Mouse (Mus musculus) midbrain, embryonic 16.5 days (tissue): ENCODE results near the gene Tab1. TPM values are rescaled to one million over a fixed set of nuclear protein-coding genes. Genes with fewer than 3 reads are reported as not detected.

Source experiments
- ATAC-seq: fragments of 200-750 bp; cut with Nextera tagmentation; 2 replicates; pipeline ENCODE4 v1.8.0; 2017; ENCODE audit warnings: moderate TSS enrichment
- H3K27ac ChIP-seq: fragments of 300-500 bp; sonication (generic); 2 replicates; pipeline ENCODE4 v1.5.1; 2014; ENCODE audit warnings: mild to moderate bottlenecking, low read length, mixed read lengths
- H3K27me3 ChIP-seq: fragments of 300-500 bp; sonication (generic); 2 replicates; pipeline ENCODE4 v1.6.1; 2014; ENCODE audit warnings: low read depth, low read length, mixed read lengths; ENCODE audit not compliant: control insufficient read depth, insufficient read depth
- H3K36me3 ChIP-seq: fragments of 300-500 bp; sonication (generic); 2 replicates; pipeline ENCODE4 v1.6.1; 2014; ENCODE audit warnings: mild to moderate bottlenecking, low read length, moderate library complexity, mixed read lengths; ENCODE audit not compliant: control insufficient read depth, insufficient read depth
- H3K4me1 ChIP-seq: fragments of 300-500 bp; sonication (generic); 2 replicates; pipeline ENCODE4 v1.6.1; 2014; ENCODE audit warnings: mild to moderate bottlenecking, low read length, mixed read lengths; ENCODE audit not compliant: control insufficient read depth, insufficient read depth
- H3K4me2 ChIP-seq: fragments of 300-500 bp; sonication (generic); 2 replicates; pipeline ENCODE4 v1.6.1; 2014; ENCODE audit warnings: mild to moderate bottlenecking, low read length, mixed read lengths
- H3K4me3 ChIP-seq: fragments of 300-500 bp; sonication (generic); 2 replicates; pipeline ENCODE4 v1.5.1; 2014; ENCODE audit warnings: low read depth, mild to moderate bottlenecking, low read length, moderate library complexity, mixed read lengths
- H3K9ac ChIP-seq: fragments of 300-500 bp; sonication (generic); 2 replicates; pipeline ENCODE4 v1.6.1; 2014; ENCODE audit warnings: low read depth, low read length, mixed read lengths
- H3K9me3 ChIP-seq: fragments of 300-500 bp; sonication (generic); replicated peaks from 2 replicates; pipeline ENCODE4 v1.6.1; 2014; ENCODE audit warnings: mild to moderate bottlenecking, low read length, mixed read lengths; ENCODE audit not compliant: control insufficient read depth, poor library complexity, severe bottlenecking
- WGBS: fragments of 180-500 bp; shearing (Covaris S2); extraction: QIAGEN DNeasy Blood & Tissue Kit; methylation state at CpG from one replicate; pipeline ENCODE4 v1.1.7; 2014; 5-methylcytosine and 5-hydroxymethylcytosine counted together
- polyA plus RNA-seq: library from polyadenylated mRNA; unstranded; fragments of >200 nt; fragmentation: Nextera tagmentation; extraction: Ambion mirVana; gene quantifications from 2 replicates; pipeline ENCODE4 v1.2.1, GENCODE M21; 2015

Gene Tab1
- polyA plus RNA-seq, 1 experiment from 2014 or later = 35.9 TPM

DNA sequence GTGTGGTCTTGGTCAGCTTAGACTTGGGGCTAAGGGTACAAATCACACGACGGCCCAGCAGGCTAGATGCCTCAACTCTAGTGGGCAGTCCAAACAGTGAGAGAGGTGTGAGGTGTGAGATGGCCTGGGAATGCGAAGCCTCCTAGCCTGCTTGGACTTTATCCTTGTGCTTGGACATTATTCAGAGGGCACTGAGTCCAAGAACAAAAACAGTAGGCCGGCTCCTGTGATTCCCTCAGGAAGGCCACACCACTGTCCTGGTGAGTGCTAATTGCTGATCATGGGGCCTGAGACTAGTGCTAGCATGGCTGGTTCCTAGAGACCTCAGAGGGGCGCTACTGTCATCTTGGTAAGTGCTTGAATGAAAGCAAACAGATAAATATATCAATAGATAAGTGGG lies 56.0 kb downstream of the Tab1 start:
- no peak overlapping the region for H3K9ac ChIP-seq

DNA sequence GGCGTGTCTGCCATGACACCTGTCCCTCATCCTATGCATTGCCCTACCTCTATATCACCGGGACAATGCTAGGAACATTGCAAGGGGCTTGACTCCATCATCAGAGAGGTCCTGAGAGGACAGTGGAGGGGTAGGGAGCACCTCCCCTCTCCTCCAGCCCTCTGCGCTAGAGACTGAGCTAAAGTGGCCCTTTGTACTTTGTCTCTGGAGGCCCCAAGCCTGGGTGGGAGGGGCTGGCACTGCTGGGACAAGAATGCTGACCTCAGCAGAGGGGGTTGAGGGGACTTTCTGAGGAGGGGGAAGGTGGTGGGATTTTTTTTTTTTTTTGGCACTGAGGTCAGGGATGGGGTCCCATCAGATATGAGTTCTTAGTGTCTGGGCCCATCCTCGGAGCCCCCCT lies 57.1 kb downstream of the Tab1 start:
- 67% methylated on average over 4 of the region's 4 CpGs for WGBS
- no peak overlapping the region for H3K9ac ChIP-seq
- H3K4me2 ChIP-seq = no peak overlapping the region
- H3K27me3 ChIP-seq = no peaks in the 10 kb centered on the region
- no peak overlapping the region for H3K27ac ChIP-seq
- H3K4me1 ChIP-seq = no peaks in the 10 kb centered on the region
- no peak overlapping the region for H3K4me3 ChIP-seq
- ATAC-seq = no peak
- no peaks in the 10 kb centered on the region for H3K9me3 ChIP-seq
- no peaks in the 10 kb centered on the region for H3K36me3 ChIP-seq

More for the DNA sequence above, 56.0 kb downstream of the Tab1 start:
- Histone ChIP-seq H3K36me3 (no peaks in the 10 kb centered on the region), H3K27ac (no peak overlapping the region), H3K4me3 (no peak overlapping the region), H3K27me3 (no peaks in the 10 kb centered on the region), H3K9me3 (no peaks in the 10 kb centered on the region), H3K4me1 (no peaks in the 10 kb centered on the region), H3K4me2 (no peak overlapping the region)
- ATAC-seq = no peak
- 85% methylated on average over 5 of the region's 5 CpGs for WGBS

DNA sequence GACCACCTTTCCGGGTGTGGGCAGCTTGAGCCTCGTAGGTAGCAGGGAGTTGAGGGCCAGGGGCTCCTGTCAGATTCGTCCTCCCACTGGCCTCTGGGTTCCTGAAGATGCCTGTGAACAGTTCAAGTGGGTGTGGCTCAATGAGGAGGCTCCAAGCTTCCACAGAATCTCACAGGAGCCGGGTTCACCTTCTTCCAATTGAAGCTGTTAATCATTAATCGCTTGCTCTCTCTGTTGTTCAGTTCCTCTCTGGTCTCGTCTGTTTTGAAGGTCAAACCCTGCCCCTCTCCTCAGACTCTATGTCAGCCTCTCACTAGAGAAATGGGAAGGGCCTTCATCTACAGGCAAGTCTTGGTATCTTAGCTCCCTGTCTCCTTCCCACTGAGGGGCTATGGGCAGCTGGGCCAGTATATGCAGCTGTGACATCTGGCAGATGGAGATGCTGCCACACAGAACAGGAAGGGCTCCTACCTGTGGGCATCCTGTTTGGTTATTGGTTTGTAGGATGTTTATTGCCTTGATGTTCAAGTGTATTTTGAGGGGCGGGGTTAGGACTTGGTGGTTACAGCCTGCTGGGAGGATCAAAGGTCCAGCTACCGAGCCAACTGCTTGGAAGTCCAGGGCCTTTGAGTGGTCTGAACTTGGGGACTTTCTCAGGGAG lies 58.8 kb downstream of the Tab1 start:
- no peaks in the 10 kb centered on the region for H3K27me3 ChIP-seq
- H3K9ac ChIP-seq = no peak overlapping the region
- H3K4me1 ChIP-seq = no peaks in the 10 kb centered on the region
- no peak for ATAC-seq
- H3K36me3 ChIP-seq = no peaks in the 10 kb centered on the region
- H3K4me2 ChIP-seq = no peak overlapping the region
- WGBS = 74% methylated on average over 8 of the region's 8 CpGs
- H3K27ac ChIP-seq = no peak overlapping the region
- no peaks in the 10 kb centered on the region for H3K9me3 ChIP-seq
- H3K4me3 ChIP-seq = no peak overlapping the region

DNA sequence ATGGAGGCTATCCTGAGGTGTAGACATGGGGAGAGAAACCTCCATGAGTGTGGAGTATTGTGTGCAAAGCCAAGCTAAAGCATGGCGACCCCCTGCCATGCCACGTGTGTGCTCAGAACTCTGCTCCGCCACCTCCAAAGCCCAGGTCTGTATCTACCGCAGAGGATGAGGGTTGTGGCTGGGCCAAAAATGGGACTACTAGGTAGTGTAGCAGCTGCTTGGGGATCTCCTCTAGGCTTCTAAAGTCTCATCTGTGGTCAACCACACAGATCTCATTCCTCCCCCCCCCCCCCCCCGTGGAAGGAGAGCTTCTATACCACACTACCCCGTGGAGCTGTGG lies 59.3 kb downstream of the Tab1 start:
- no peak overlapping the region for H3K4me2 ChIP-seq
- 91% methylated on average over 5 of the region's 6 CpGs for WGBS
- no peak for ATAC-seq
- H3K9me3 ChIP-seq = no peaks in the 10 kb centered on the region
- H3K36me3 ChIP-seq = no peaks in the 10 kb centered on the region
- H3K27ac ChIP-seq = no peak overlapping the region
- H3K4me3 ChIP-seq = no peak overlapping the region
- H3K4me1 ChIP-seq = no peaks in the 10 kb centered on the region
- no peaks in the 10 kb centered on the region for H3K27me3 ChIP-seq
- H3K9ac ChIP-seq = no peak overlapping the region

DNA sequence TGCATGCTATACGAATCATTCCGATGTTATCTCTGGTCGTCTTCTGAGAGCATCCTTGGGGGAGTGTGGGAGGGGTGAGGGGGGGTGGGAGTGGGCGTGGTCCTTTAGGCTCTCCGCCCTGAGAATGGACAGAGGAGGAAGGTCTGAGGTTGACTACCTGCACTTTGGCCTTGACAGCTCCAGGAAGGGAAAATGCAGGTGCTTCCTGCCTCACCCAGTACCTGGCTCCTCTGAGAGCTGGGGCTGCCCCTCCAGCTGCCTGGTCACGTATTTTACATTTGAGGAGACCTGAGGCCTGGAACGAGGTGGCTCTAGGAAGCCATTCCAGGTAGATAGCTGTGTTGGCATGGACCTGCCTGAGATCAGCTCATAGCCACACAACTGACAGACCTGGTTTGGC lies 59.9 kb downstream of the Tab1 start:
- H3K4me3 ChIP-seq = no peak overlapping the region
- no peak overlapping the region for H3K4me2 ChIP-seq
- H3K36me3 ChIP-seq = no peaks in the 10 kb centered on the region
- 89% methylated on average over 7 of the region's 7 CpGs for WGBS
- H3K27ac ChIP-seq = no peak overlapping the region
- no peak for ATAC-seq
- no peaks in the 10 kb centered on the region for H3K27me3 ChIP-seq
- no peak overlapping the region for H3K9ac ChIP-seq
- no peaks in the 10 kb centered on the region for H3K4me1 ChIP-seq
- H3K9me3 ChIP-seq = no peaks in the 10 kb centered on the region

DNA sequence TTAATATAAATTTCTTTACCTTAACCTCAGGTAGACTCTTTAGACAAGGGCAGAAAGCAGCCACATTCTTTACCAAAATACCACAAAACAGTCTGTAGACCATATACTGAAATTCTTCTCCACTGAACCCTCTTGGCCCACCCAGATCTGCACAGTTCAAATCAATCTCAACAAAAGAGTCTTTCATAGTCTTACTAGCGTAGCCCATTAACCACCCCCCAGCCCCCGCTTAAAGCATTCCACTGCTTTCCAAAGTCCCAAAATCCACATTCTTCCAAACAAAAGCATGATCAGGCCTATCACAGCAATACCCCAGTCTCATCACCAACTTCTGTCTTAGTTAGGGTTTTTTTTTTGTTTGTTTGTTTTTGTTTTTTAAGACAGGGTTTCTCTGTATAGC lies 66.6 kb downstream of the Tab1 start:
- whole genome bisulfite sequencing = 45% methylated on average over 2 of the region's 2 CpGs
- no peak overlapping the region for H3K4me2 ChIP-seq
- no peak overlapping the region for H3K9ac ChIP-seq
- H3K4me1 ChIP-seq = no peaks in the 10 kb centered on the region
- no peaks in the 10 kb centered on the region for H3K36me3 ChIP-seq
- H3K4me3 ChIP-seq = no peak overlapping the region
- no peaks in the 10 kb centered on the region for H3K9me3 ChIP-seq
- H3K27me3 ChIP-seq = no peaks in the 10 kb centered on the region
- ATAC-seq = no peak
- H3K27ac ChIP-seq = no peak overlapping the region

DNA sequence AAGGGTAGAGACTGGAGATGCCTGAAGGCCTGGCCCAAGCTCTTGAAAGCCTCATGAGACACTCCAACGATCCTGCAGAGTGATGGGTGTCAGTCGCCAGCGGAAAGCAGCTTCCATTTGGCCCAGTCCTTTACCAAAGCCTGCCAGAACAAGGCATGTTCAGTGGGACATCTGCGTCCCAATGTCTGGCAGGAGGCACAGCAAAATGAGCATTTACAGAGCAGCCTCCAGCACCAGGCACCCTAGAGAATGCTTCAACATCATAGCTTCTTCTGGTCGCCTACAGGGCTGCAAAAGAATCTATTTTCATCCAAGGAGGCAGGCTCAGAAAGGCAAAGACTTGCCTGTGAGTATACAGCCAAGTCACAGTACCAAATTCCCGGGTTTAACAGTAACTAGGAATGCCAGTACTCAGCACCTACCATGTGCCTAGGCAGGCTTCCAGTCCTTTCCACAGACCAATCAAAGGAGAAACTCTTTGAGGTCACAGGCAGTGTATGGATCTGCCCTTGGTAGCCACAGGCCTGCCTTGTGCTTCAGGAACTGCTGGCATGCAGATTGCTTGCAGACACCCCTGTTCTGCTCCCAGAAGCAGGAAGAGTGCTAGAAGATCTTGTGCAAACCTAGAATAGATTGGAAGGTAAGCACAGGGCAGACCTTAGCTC lies 69.3 kb downstream of the Tab1 start:
- Histone ChIP-seq H3K4me1 (no peaks in the 10 kb centered on the region), H3K4me3 (no peak overlapping the region), H3K36me3 (no peaks in the 10 kb centered on the region), H3K4me2 (no peak overlapping the region), H3K27me3 (no peaks in the 10 kb centered on the region), H3K9me3 (no peaks in the 10 kb centered on the region), H3K27ac (no peak overlapping the region), H3K9ac (no peak overlapping the region)
- 87% methylated on average over 6 of the region's 6 CpGs for WGBS
- no peak for ATAC-seq

DNA sequence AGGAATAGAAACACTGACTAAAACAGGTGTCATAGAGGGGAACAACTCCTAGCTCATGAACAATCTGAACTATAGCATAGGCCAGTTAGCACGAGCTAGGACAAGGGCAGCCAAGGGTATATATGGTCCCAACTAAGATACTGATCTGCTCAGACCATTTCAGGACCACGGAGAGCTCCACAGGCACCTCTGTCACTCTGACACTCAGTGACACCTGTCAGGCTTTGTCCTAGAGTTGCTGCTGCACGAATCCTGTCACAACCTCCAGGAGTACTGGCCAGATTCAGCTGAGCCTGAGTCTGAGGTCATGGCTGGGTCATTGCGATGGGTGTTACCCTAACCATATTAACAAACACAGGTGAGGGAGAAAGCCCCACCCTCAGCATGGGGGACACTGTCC lies 70.5 kb downstream of the Tab1 start:
- Histone ChIP-seq H3K4me2 (no peak overlapping the region), H3K4me3 (no peak overlapping the region), H3K9me3 (no peaks in the 10 kb centered on the region), H3K27ac (no peak overlapping the region), H3K27me3 (no peaks in the 10 kb centered on the region), H3K9ac (no peak overlapping the region), H3K36me3 (no peaks in the 10 kb centered on the region), H3K4me1 (no peaks in the 10 kb centered on the region)
- 38% methylated on average over 4 of the region's 4 CpGs for WGBS
- no peak for ATAC-seq

DNA sequence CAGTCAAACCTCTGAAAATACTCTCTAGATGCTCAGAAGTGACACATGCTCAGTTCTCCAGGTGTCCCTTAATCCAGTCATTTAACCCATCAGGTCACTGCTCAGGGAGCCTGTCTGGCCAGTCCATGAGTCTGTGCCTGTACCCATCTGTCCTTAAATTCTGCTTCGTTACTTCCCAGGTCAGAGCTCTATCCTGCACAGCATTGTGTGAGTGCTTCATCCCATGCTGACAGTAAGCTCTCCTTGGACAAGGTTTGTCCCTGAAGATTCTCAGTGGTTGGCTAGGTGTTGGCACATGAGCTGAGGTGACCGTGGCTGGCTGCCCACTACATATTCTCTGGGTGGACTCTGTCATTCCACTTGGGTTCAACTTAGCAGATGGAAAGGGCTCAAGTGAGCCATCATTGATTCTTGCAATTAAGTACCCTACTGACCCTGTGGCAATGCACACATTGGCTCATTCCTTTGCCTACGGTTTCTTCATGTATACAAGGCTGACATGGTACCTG lies 73.2 kb downstream of the Tab1 start:
- WGBS = 93% methylated on average over 3 of the region's 3 CpGs
- ATAC-seq = no peak

More for the DNA sequence above, 73.2 kb downstream of the Tab1 start:
- H3K4me2 ChIP-seq = no peak overlapping the region
- H3K36me3 ChIP-seq = peaks cover 3% of the 10 kb centered on the region
- H3K4me1 ChIP-seq = no peaks in the 10 kb centered on the region
- no peak overlapping the region for H3K4me3 ChIP-seq
- no peaks in the 10 kb centered on the region for H3K27me3 ChIP-seq
- no peak overlapping the region for H3K27ac ChIP-seq
- H3K9ac ChIP-seq = no peak overlapping the region
- no peaks in the 10 kb centered on the region for H3K9me3 ChIP-seq
